ENCODE assay signal across 17 mouse cellular contexts in the genomic region with DNA sequence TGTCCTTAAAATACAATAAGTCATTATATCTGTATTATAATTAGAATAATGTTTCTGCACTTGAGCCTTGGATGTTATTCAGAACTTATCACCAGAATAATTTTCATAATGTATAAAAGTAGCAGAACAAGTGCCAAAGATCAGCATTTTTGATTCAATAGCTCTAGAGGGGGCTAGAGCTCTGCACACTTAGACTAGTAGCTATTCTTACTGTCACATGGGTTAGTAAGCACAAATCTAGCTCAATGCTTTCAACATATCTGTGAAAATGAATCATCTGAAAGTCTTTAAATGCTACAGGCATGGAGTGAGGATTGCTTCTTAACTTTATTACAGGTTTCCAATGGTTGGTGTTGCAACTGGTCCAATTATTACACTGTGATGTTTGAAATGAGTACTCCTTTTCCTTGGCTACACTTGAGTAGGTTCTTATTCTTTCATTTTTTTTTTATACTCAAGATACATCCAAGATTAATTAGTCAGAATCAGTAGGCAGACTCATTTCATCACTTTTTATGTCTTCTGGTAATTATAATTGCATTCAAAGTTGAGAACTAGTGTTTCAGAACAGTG.
A peak's percentile ranks its signal among the peaks of the same experiment; 100 is the strongest.
DNase-seq lines count a peak whose midpoint lies in the region; ATAC-seq and TF ChIP-seq lines count a peak whose summit lies in the region.
"Had no signal": no experiment of that assay in that cellular context is flagged by ENCODE, and none has a peak within 500 bp of the region (broad histone marks: within the 10 kb centered on the region; RNA-seq: fewer than 3 reads in every experiment).

No protein-coding gene starts in this region.

- H3K4me3 ChIP-seq in forebrain, embryonic 16.5 days (replicated peaks; ENCODE audit: low read length), result no peak overlapping the region
- H3K4me3 ChIP-seq in forebrain, embryonic 13.5 days, result no peak overlapping the region
- no peak overlapping the region for H3K4me3 ChIP-seq in layer of hippocampus, adult 2 months
- H3K4me3 ChIP-seq: embryonic facial prominence, embryonic 12.5 days; forebrain, embryonic 10.5 days; megakaryocyte, embryonic 14.5 days had no signal

- H3K36me3 ChIP-seq in forebrain, embryonic 16.5 days (ENCODE audit: control insufficient read depth, insufficient read depth), result no peaks in the 10 kb centered on the region
- no peaks in the 10 kb centered on the region for H3K36me3 ChIP-seq in forebrain, embryonic 13.5 days (ENCODE audit: poor library complexity, severe bottlenecking)
- H3K36me3 ChIP-seq: embryonic facial prominence, embryonic 12.5 days; forebrain, embryonic 10.5 days; G1E had no signal

- peak; percentile 40; the same call in 1 of the 2 replicates for ATAC-seq in forebrain, embryonic 16.5 days
- no peak for ATAC-seq in forebrain, embryonic 13.5 days
- no peak for ATAC-seq in CD4-positive, CD25-positive, alpha-beta regulatory T cell, adult 4 months

- no peak overlapping the region for H3K4me2 ChIP-seq in forebrain, embryonic 16.5 days (ENCODE audit: low read length)
- no peak overlapping the region for H3K4me2 ChIP-seq in forebrain, embryonic 13.5 days
- H3K4me2 ChIP-seq: embryonic facial prominence, embryonic 12.5 days had no signal

- H3K9ac ChIP-seq in forebrain, embryonic 16.5 days (replicated peaks; ENCODE audit: low read depth, low read length), result no peak overlapping the region
- no peak overlapping the region for H3K9ac ChIP-seq in forebrain, embryonic 13.5 days
- H3K9ac ChIP-seq: embryonic facial prominence, embryonic 12.5 days had no signal

- DNase-seq in layer of hippocampus, adult 2 months (ENCODE audit: low spot score in 2 of 2), result peak; percentile 12 to 21
- no peak for DNase-seq in layer of hippocampus, postnatal 10 days (ENCODE audit: low spot score in 2 of 2)
- peak; percentile 0 for DNase-seq in 416B (ENCODE audit: low read depth)
- peak; percentile 13 for DNase-seq in layer of hippocampus, adult 9-10 months (ENCODE audit: low spot score)
- no peak for DNase-seq in Muller cell, postnatal 12 days (ENCODE audit: inconsistent ontology term)
- DNase-seq: adrenal gland, postnatal 10 days; B cell, adult 2 months; liver; lung, adult 2 months had no signal

- H3K9me3 ChIP-seq in forebrain, embryonic 16.5 days (ENCODE audit: control insufficient read depth, low read length), result no peaks in the 10 kb centered on the region
- no peaks in the 10 kb centered on the region for H3K9me3 ChIP-seq in forebrain, embryonic 13.5 days (replicated peaks)
- H3K9me3 ChIP-seq: embryonic facial prominence, embryonic 12.5 days; forebrain, embryonic 10.5 days; G1E; megakaryocyte, embryonic 14.5 days had no signal

- no peaks in the 10 kb centered on the region for H3K27me3 ChIP-seq in forebrain, embryonic 16.5 days (replicated peaks; ENCODE audit: control insufficient read depth, insufficient read depth, low read length)
- no peaks in the 10 kb centered on the region for H3K27me3 ChIP-seq in forebrain, embryonic 13.5 days
- H3K27me3 ChIP-seq: embryonic facial prominence, embryonic 12.5 days; megakaryocyte, embryonic 14.5 days had no signal

- TF ChIP-seq CTCF in layer of hippocampus, adult 2 months (conservative IDR thresholded peaks at IDR 0.05), result peak; percentile 82

- no peaks in the 10 kb centered on the region for H3K4me1 ChIP-seq in forebrain, embryonic 16.5 days (replicated peaks; ENCODE audit: control insufficient read depth, insufficient read depth, low read length)
- no peaks in the 10 kb centered on the region for H3K4me1 ChIP-seq in forebrain, embryonic 13.5 days
- H3K4me1 ChIP-seq: embryonic facial prominence, embryonic 12.5 days; forebrain, embryonic 10.5 days; megakaryocyte, embryonic 14.5 days had no signal

- no peak overlapping the region for H3K27ac ChIP-seq in forebrain, embryonic 16.5 days (ENCODE audit: low read length)
- H3K27ac ChIP-seq in forebrain, embryonic 13.5 days, result no peak overlapping the region
- H3K27ac ChIP-seq in layer of hippocampus, adult 2 months, result no peak overlapping the region
- H3K27ac ChIP-seq: embryonic facial prominence, embryonic 12.5 days; forebrain, embryonic 10.5 days; stomach, postnatal 0 days had no signal

Comparison
In these comparisons a context has a peak if more than half of its experiments do, and no peak if none do; other contexts are left out.
1. DNase-seq: peak in layer of hippocampus, adult 2 months (2 of 2), 416B (single experiment) and layer of hippocampus, adult 9-10 months (single experiment); none in layer of hippocampus, postnatal 10 days (0 of 2) and Muller cell, postnatal 12 days (single experiment).